Mouse (Mus musculus) CH12.LX (cell line): ENCODE measurements around the gene Ppfia2. TPM values are rescaled to one million over a fixed set of nuclear protein-coding genes. Genes with fewer than 3 reads are reported as not detected.

ENCODE experiments used
- DNase-seq: peaks from one replicate; pipeline ENCODE4 v3.0.0-alpha.2; 2013; ENCODE audit errors: extremely low read depth
- H3K27ac ChIP-seq: 2 replicates; pipeline ENCODE4 v1.5.1; 2012; ENCODE audit warnings: low read depth, mild to moderate bottlenecking, control low read depth, moderate library complexity; ENCODE audit not compliant: insufficient read depth
- H3K27me3 ChIP-seq: replicated peaks from 2 replicates; pipeline ENCODE3; 2012; ENCODE audit warnings: inconsistent platforms
- H3K36me3 ChIP-seq, 2 experiments: replicated peaks in 1 of 2; 2 replicates each; pipeline versions ENCODE3 to v1.6.1; 2012; ENCODE audit warnings: inconsistent platforms in 1 of 2, low read length in 1 of 2, mild to moderate bottlenecking in 1 of 2, mixed read lengths in 1 of 2, moderate library complexity in 1 of 2; ENCODE audit not compliant: control insufficient read depth in 1 of 2, insufficient read depth in 1 of 2
- H3K4me1 ChIP-seq, 2 experiments: 2 replicates each; pipeline ENCODE4 v1.6.1; 2012; ENCODE audit warnings: inconsistent platforms in 1 of 2, moderate library complexity in 1 of 2; ENCODE audit not compliant: insufficient read depth in 2 of 2, control insufficient read depth in 1 of 2
- H3K4me2 ChIP-seq: 2 replicates; pipeline ENCODE4 v1.6.1; 2012; ENCODE audit warnings: low read depth, mild to moderate bottlenecking, control low read depth; ENCODE audit not compliant: poor library complexity, insufficient read depth, severe bottlenecking
- H3K4me3 ChIP-seq, 3 experiments: fragments of 150-350 bp in 1 of 3; sonication (generic) in 1 of 3; replicated peaks in 1 of 3; 2 replicates each; pipeline versions ENCODE3 to v1.5.1; 2011 to 2012; ENCODE audit warnings: low read depth in 2 of 3, low read length in 2 of 3, mild to moderate bottlenecking in 2 of 3, moderate library complexity in 2 of 3, control low read depth in 1 of 3, improper control_type of control experiment in 1 of 3, inconsistent platforms in 1 of 3, mixed read lengths in 1 of 3; ENCODE audit not compliant: poor library complexity in 1 of 3
- H3K79me2 ChIP-seq: replicated peaks from 2 replicates; pipeline ENCODE4 v1.6.1; 2012; ENCODE audit warnings: mild to moderate bottlenecking, moderate library complexity; ENCODE audit not compliant: control insufficient read depth, poor library complexity, insufficient read depth, severe bottlenecking; ENCODE audit errors: extremely low read depth
- H3K9ac ChIP-seq: 2 replicates; pipeline ENCODE4 v1.6.1; 2012; ENCODE audit warnings: low read depth, mild to moderate bottlenecking, control low read depth, moderate library complexity; ENCODE audit not compliant: insufficient read depth
- H3K9me3 ChIP-seq: replicated peaks from 2 replicates; pipeline ENCODE3; 2012; ENCODE audit warnings: low read length, inconsistent platforms, mixed read lengths
- CHD1 ChIP-seq: IDR thresholded peaks from 2 replicates; pipeline ENCODE4 v1.6.1; 2012; ENCODE audit warnings: low read depth, low read length, improper control_type of control experiment, inconsistent platforms
- CHD2 ChIP-seq: IDR thresholded peaks from 2 replicates; pipeline ENCODE4 v1.6.1; 2011; ENCODE audit warnings: low read length, improper control_type of control experiment
- CTCF ChIP-seq, 2 experiments: IDR thresholded peaks in 1 of 2; conservative IDR thresholded peaks in 1 of 2; 2 replicates each; pipeline ENCODE4 v1.5.1; 2011 to 2012; ENCODE audit warnings: low read depth in 2 of 2, low read length in 2 of 2, improper control_type of control experiment in 1 of 2, inconsistent platforms in 1 of 2, mild to moderate bottlenecking in 1 of 2, moderate library complexity in 1 of 2
- ELF1 ChIP-seq: IDR thresholded peaks from 2 replicates; pipeline ENCODE4 v1.6.1; 2014; ENCODE audit warnings: low read depth, mild to moderate bottlenecking, inconsistent platforms, low read length, improper control_type of control experiment
- EP300 ChIP-seq: IDR thresholded peaks from 2 replicates; pipeline ENCODE4 v1.6.1; 2011; ENCODE audit warnings: low read length, improper control_type of control experiment
- IRF4 ChIP-seq: IDR thresholded peaks from 2 replicates; pipeline ENCODE4 v1.6.1; 2014; ENCODE audit warnings: low read depth, mild to moderate bottlenecking, inconsistent platforms, low read length, improper control_type of control experiment
- KAT2A ChIP-seq: IDR thresholded peaks from 2 replicates; pipeline ENCODE4 v1.6.1; 2012; ENCODE audit warnings: low read length, improper control_type of control experiment, inconsistent platforms; ENCODE audit not compliant: insufficient replicate concordance
- MAFK ChIP-seq: IDR thresholded peaks from 2 replicates; pipeline ENCODE4 v1.6.1; 2011; ENCODE audit warnings: low read length, improper control_type of control experiment; ENCODE audit not compliant: insufficient replicate concordance
- MAZ ChIP-seq: IDR thresholded peaks from 2 replicates; pipeline ENCODE4 v1.6.1; 2012; ENCODE audit warnings: low read depth, mild to moderate bottlenecking, inconsistent platforms, low read length, improper control_type of control experiment, moderate library complexity
- NRF1 ChIP-seq: IDR thresholded peaks from 2 replicates; pipeline ENCODE4 v1.6.1; 2014; ENCODE audit warnings: low read depth, mild to moderate bottlenecking, inconsistent platforms, low read length, improper control_type of control experiment, moderate library complexity
- POLR2A ChIP-seq: IDR thresholded peaks from 2 replicates; pipeline ENCODE4 v1.6.1; 2011; ENCODE audit warnings: low read depth, mild to moderate bottlenecking, improper control_type of control experiment, low read length
- RAD21 ChIP-seq: IDR thresholded peaks from 2 replicates; pipeline ENCODE4 v1.6.1; 2011; ENCODE audit warnings: low read depth, mild to moderate bottlenecking, low read length, improper control_type of control experiment, moderate library complexity
- RCOR1 ChIP-seq: conservative IDR thresholded peaks from 2 replicates; pipeline ENCODE4 v1.6.1; 2012; ENCODE audit warnings: low read depth, mild to moderate bottlenecking, inconsistent platforms, low read length, improper control_type of control experiment
- SMC3 ChIP-seq: IDR thresholded peaks from 2 replicates; pipeline ENCODE4 v1.6.1; 2011; ENCODE audit warnings: low read depth, low read length, improper control_type of control experiment
- USF1 ChIP-seq: IDR thresholded peaks from 2 replicates; pipeline ENCODE4 v1.6.1; 2014; ENCODE audit warnings: low read depth, mild to moderate bottlenecking, inconsistent platforms, low read length, improper control_type of control experiment
- ZC3H11A ChIP-seq: IDR thresholded peaks from 2 replicates; pipeline ENCODE4 v1.6.1; 2012; ENCODE audit warnings: low read depth, mild to moderate bottlenecking, inconsistent platforms, low read length, improper control_type of control experiment
- ZKSCAN1 ChIP-seq: IDR thresholded peaks from 2 replicates; pipeline ENCODE4 v1.6.1; 2012; ENCODE audit warnings: low read depth, inconsistent platforms, low read length, improper control_type of control experiment, borderline replicate concordance
- ZNF384 ChIP-seq: IDR thresholded peaks from 2 replicates; pipeline ENCODE4 v1.6.1; 2012; ENCODE audit warnings: low read depth, low read length, improper control_type of control experiment, inconsistent platforms
- dilution Hi-C: fragments of 300-500 bp; cut with MboI; formaldehyde crosslinking; loops from 2 replicates; pipeline ENCODE4 v1.14.3; 2020; ENCODE audit warnings: low sequenced_read_pairs; ENCODE audit not compliant: extremely low pct_unique_long_range_greater_than_20kb, extremely low pct_ligation_motif_present
- in situ Hi-C: fragments of 300-500 bp; cut with MboI; formaldehyde crosslinking; loops from 3 replicates; pipeline ENCODE4 v1.14.3; 2019; ENCODE audit warnings: low sequenced_read_pairs, low pct_ligation_motif_present, low pct_unique_long_range_greater_than_20kb, mixed read lengths
- polyA plus RNA-seq: library from polyadenylated mRNA; unstranded; fragments of >175 nt; gene quantifications from 2 replicates; pipeline ENCODE4 v1.2.1, GENCODE M21; 2012; ENCODE audit warnings: low read depth; ENCODE audit not compliant: insufficient read length
- total RNA-seq, 2 experiments: library from RNA; depleted of rRNA; stranded (reverse); fragments of 300-350 nt in 1 of 2; fragments of >200 nt in 1 of 2; gene quantifications; 2 replicates each; pipeline ENCODE4 v1.2.3; 2012 to 2014

Ppfia2 gene
- total and polyA plus RNA-seq, 3 experiments: not detected

DNA sequence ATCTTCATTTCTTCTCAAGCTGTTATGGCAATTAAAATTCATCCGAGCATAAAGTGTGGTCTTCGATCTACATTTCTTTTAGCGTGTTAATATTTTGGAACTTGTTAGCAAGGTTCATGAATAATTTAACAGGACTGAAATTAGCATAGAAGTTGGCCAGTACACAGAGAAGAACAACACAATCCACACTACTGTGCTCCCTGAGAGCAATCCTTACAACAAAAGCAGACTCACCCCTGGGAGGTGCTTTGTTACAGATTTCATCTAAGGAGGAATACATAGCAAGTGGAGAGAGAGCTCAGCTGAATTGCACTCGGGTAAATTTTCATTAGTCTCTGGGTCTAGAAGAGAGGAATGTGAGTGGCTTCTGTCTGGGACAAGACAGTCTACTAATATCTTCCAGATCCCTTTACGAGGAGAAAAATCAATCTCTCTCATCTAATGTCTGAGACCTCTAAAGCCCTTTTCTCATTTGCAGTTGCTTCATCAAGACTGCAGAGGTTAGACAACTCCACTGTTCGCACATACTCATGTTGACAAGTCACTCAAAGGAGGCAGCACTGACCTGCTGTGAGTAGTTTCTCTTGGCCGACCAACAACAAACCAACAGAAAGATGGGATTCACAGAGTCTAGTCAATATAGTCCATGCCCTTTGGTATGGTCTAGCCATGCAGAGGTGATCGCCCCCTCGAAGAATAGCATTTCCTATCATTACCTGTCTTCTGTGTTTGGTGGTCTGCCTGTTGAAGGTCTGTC, 458.6 kb downstream of the Ppfia2 start:
- Histone ChIP-seq H3K27me3 (no peaks in the 10 kb centered on the region), H3K4me1 (no peaks in the 10 kb centered on the region), H3K36me3 (no peaks in the 10 kb centered on the region), H3K9me3 (peaks cover 34% of the 10 kb centered on the region), H3K79me2 (no peaks in the 10 kb centered on the region), H3K4me2 (no peak overlapping the region), H3K27ac (no peak overlapping the region), H3K9ac (no peak overlapping the region), H3K4me3 (no peak overlapping the region)
- in situ Hi-C loops: no loop called here
- dilution Hi-C loops: no loop called here
- TF ChIP-seq ELF1 (no peak), POLR2A (no peak), KAT2A (no peak), MAZ (no peak), RAD21 (no peak), ZC3H11A (no peak), CTCF (conservative IDR thresholded peaks at IDR 0.05 in 1 of 2, IDR thresholded peaks at IDR 0.05 in 1 of 2; ENCODE audit: low read depth in 2 of 2, low read length in 2 of 2) (no peak), NRF1 (no peak), CHD2 (no peak), SMC3 (no peak), USF1 (no peak), IRF4 (no peak), MAFK (no peak), ZKSCAN1 (no peak)
- DNase-seq: no peak

DNA sequence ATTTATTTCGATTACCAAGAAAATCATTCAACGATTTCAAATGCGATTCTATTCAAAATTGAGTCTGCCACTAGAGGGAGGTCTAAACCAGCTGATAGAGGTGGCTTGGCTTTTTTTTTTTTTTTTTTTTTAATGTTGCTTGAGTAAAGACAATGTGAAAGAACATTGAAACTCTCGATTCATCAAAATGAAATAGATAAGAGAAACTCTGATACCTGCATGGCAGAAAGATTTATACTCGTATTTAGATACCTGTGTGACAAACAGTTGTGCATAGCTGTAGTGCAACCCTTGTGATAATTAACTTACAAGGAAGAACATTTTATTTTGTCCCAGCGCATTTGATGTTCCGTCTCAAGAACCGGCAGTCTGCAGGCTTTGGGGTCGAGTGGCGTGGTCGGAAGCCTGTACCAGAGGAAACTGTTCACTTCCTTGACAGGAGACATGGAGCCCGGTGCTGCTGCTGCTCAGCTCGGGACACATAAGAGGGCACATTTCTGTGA, 462.5 kb downstream of the Ppfia2 start:
- H3K79me2 ChIP-seq: no peaks in the 10 kb centered on the region
- H3K4me2 ChIP-seq: no peak overlapping the region
- no peak for DNase-seq
- H3K36me3 ChIP-seq: no peaks in the 10 kb centered on the region
- no peaks in the 10 kb centered on the region for H3K4me1 ChIP-seq
- H3K9me3 ChIP-seq: peaks cover 26% of the 10 kb centered on the region
- H3K9ac ChIP-seq: no peak overlapping the region
- TF ChIP-seq RAD21 (peak; percentile 30), ZNF384 (peak; percentile 84), ZKSCAN1 (no peak), EP300 (no peak), RCOR1 (no peak), CHD1 (no peak), CTCF (conservative IDR thresholded peaks at IDR 0.05 in 1 of 2, IDR thresholded peaks at IDR 0.05 in 1 of 2; ENCODE audit: low read depth in 2 of 2, low read length in 2 of 2) (peak in 1 of 2 experiments; percentile 25; a peak in 2 of 4 replicates), CHD2 (no peak)
- H3K27ac ChIP-seq: no peak overlapping the region
- in situ Hi-C loops: no loop called here
- H3K4me3 ChIP-seq: no peak overlapping the region
- dilution Hi-C loops: no loop called here
- H3K27me3 ChIP-seq: no peaks in the 10 kb centered on the region
